ENCODE assay signal across 7 mouse cellular contexts in genomic region chr10:78009945-78010293, GRCm38 (mm10). TPM values are rescaled to one million over a fixed set of nuclear protein-coding genes. Genes with fewer than 3 reads are reported as not detected.
DNase-seq lines count a peak whose midpoint lies in the region; ATAC-seq and TF ChIP-seq lines count a peak whose summit lies in the region.

Gene Pfkl (minus strand): TSS chr10:78010083.

- under 1% methylated on average over 9 of the region's 9 CpGs for WGBS in thymus, adult 2 months
- under 1% methylated on average over 9 of the region's 9 CpGs for WGBS in embryonic facial prominence, embryonic 13.5 days
- under 1% methylated on average over 9 of the region's 9 CpGs for WGBS in hindbrain, embryonic 11.5 days
- under 1% methylated on average over 9 of the region's 9 CpGs for WGBS in liver, embryonic 13.5 days (ENCODE audit: insufficient replicate concordance)

- peaks cover 19% of the 10 kb centered on the region for H3K4me1 ChIP-seq in thymus, adult 2 months (replicated peaks; ENCODE audit: control insufficient read depth, insufficient read depth, low read length)
- H3K4me1 ChIP-seq in embryonic facial prominence, embryonic 13.5 days = peaks cover 38% of the 10 kb centered on the region
- H3K4me1 ChIP-seq in hindbrain, embryonic 11.5 days (replicated peaks; ENCODE audit: control insufficient read depth, insufficient read depth, low read length) = peaks cover 13% of the 10 kb centered on the region
- peaks cover 56% of the 10 kb centered on the region for H3K4me1 ChIP-seq in liver, embryonic 13.5 days (replicated peaks)

- no peaks in the 10 kb centered on the region for H3K9me3 ChIP-seq in embryonic facial prominence, embryonic 13.5 days
- H3K9me3 ChIP-seq in hindbrain, embryonic 11.5 days (ENCODE audit: control insufficient read depth, low read length) = no peaks in the 10 kb centered on the region
- H3K9me3 ChIP-seq in liver, embryonic 13.5 days (replicated peaks) = no peaks in the 10 kb centered on the region

- peak within 1 kb of the TSS; percentile 84 for H3K4me3 ChIP-seq in thymus, adult 2 months (ENCODE audit: control insufficient read depth, insufficient read depth, low read length)
- peak within 1 kb of the TSS; percentile 81 for H3K4me3 ChIP-seq in embryonic facial prominence, embryonic 13.5 days
- H3K4me3 ChIP-seq in hindbrain, embryonic 11.5 days (ENCODE audit: low read depth, low read length) = peak within 1 kb of the TSS; percentile 81
- H3K4me3 ChIP-seq in liver, embryonic 13.5 days (replicated peaks) = peak within 1 kb of the TSS; percentile 89

- ATAC-seq in embryonic facial prominence, embryonic 13.5 days (ENCODE audit: insufficient number of reproducible peaks, insufficient read depth, low FRiP score, low TSS enrichment, low read depth) = no peak
- ATAC-seq in hindbrain, embryonic 11.5 days (ENCODE audit: low FRiP score) = no peak
- no peak for ATAC-seq in liver, embryonic 13.5 days (ENCODE audit: low read depth)

- H3K27ac ChIP-seq in thymus, adult 2 months (ENCODE audit: control insufficient read depth, insufficient read depth, low read length) = peak within 1 kb of the TSS; percentile 25
- peak within 1 kb of the TSS; percentile 96 for H3K27ac ChIP-seq in embryonic facial prominence, embryonic 13.5 days
- peak within 1 kb of the TSS; percentile 95 for H3K27ac ChIP-seq in hindbrain, embryonic 11.5 days (ENCODE audit: low read depth, low read length)
- H3K27ac ChIP-seq in liver, embryonic 13.5 days = peak within 1 kb of the TSS; percentile 99

- no peaks in the 10 kb centered on the region for H3K36me3 ChIP-seq in thymus, adult 2 months (ENCODE audit: control insufficient read depth, insufficient read depth, low read length)
- peaks cover 11% of the 10 kb centered on the region for H3K36me3 ChIP-seq in embryonic facial prominence, embryonic 13.5 days
- H3K36me3 ChIP-seq in hindbrain, embryonic 11.5 days (ENCODE audit: control insufficient read depth, insufficient read depth, low read length) = no peaks in the 10 kb centered on the region
- H3K36me3 ChIP-seq in liver, embryonic 13.5 days = peaks cover 17% of the 10 kb centered on the region

- no peaks in the 10 kb centered on the region for H3K27me3 ChIP-seq in thymus, adult 2 months (ENCODE audit: control insufficient read depth, insufficient read depth, low read length)
- H3K27me3 ChIP-seq in embryonic facial prominence, embryonic 13.5 days = no peaks in the 10 kb centered on the region
- no peaks in the 10 kb centered on the region for H3K27me3 ChIP-seq in hindbrain, embryonic 11.5 days (ENCODE audit: control insufficient read depth, insufficient read depth, low read length)
- no peaks in the 10 kb centered on the region for H3K27me3 ChIP-seq in liver, embryonic 13.5 days

- no peak for TF ChIP-seq CTCF in thymus, adult 2 months (IDR thresholded peaks at IDR 0.05; ENCODE audit: borderline replicate concordance, control insufficient read depth, extremely low read depth, insufficient read depth, low read length, poor library complexity)

- DNase-seq in thymus, adult 2 months = no peak
- no peak for DNase-seq in thymus, postnatal 25 days
- DNase-seq in hindbrain, embryonic 11.5 days (ENCODE audit: low spot score) = no peak
- no peak for DNase-seq in liver, embryonic 13.5 days
- DNase-seq in spleen, postnatal 10 days (ENCODE audit: low spot score in 2 of 2) = no peak
- no peak for DNase-seq in thymus, postnatal 36 days

- H3K9ac ChIP-seq in embryonic facial prominence, embryonic 13.5 days = peak within 1 kb of the TSS; percentile 91
- peak within 1 kb of the TSS; percentile 86 for H3K9ac ChIP-seq in hindbrain, embryonic 11.5 days (ENCODE audit: low read depth, low read length)
- peak within 1 kb of the TSS; percentile 96 for H3K9ac ChIP-seq in liver, embryonic 13.5 days

- no peak for TF ChIP-seq POLR2A in thymus, adult 2 months (IDR thresholded peaks at IDR 0.05; ENCODE audit: control insufficient read depth, extremely low read depth, insufficient read depth, low read length, poor library complexity)

- H3K4me2 ChIP-seq in embryonic facial prominence, embryonic 13.5 days = peak within 1 kb of the TSS; percentile 88
- peak within 1 kb of the TSS; percentile 88 for H3K4me2 ChIP-seq in hindbrain, embryonic 11.5 days (replicated peaks; ENCODE audit: low read depth, low read length)
- H3K4me2 ChIP-seq in liver, embryonic 13.5 days = peak within 1 kb of the TSS; percentile 98

RNA-seq across cellular contexts. Expression of gene Pfkl, which starts in this region (rescaled TPM):
- polyA plus RNA-seq in thymus, adult 2 months (2012; rRNA removed) = 81.2 and 93.7 TPM in 2 replicates
- 140 and 145 TPM in 2 replicates for polyA plus RNA-seq in embryonic facial prominence, embryonic 13.5 days (2015; fragmentation: Nextera tagmentation; extraction: Ambion mirVana)
- polyA plus RNA-seq in hindbrain, embryonic 11.5 days (2014; fragmentation: Nextera tagmentation; extraction: Ambion mirVana) = 85.5 and 114 TPM in 2 replicates
- 94.0 and 98.3 TPM in 2 replicates for polyA plus RNA-seq in liver, embryonic 13.5 days (2015; fragmentation: Nextera tagmentation; extraction: Ambion mirVana)

Comparison
In these comparisons a context has a peak if more than half of its experiments do, and no peak if none do; other contexts are left out.
1. H3K27ac ChIP-seq: peak in every context shown above with its lines; median percentile 99 in liver, embryonic 13.5 days; 96 in embryonic facial prominence, embryonic 13.5 days; 95 in hindbrain, embryonic 11.5 days; 25 in thymus, adult 2 months.